Mouse (Mus musculus) bone marrow macrophage, adult 2 months (primary cell): ENCODE measurements around the gene Kat14. TPM values are rescaled to one million over a fixed set of nuclear protein-coding genes. Genes with fewer than 3 reads are reported as not detected.

Experiments
- H3K27ac ChIP-seq: 2 replicates; pipeline ENCODE4 v1.5.1; 2012; ENCODE audit warnings: low read depth, low read length; ENCODE audit not compliant: insufficient read depth
- H3K4me1 ChIP-seq: 2 replicates; pipeline ENCODE4 v1.6.1; 2012; ENCODE audit warnings: low read length; ENCODE audit not compliant: control insufficient read depth, insufficient read depth
- H3K4me3 ChIP-seq: 2 replicates; pipeline ENCODE4 v1.5.1; 2012; ENCODE audit warnings: mild to moderate bottlenecking, low read length, moderate library complexity; ENCODE audit not compliant: insufficient read depth
- CTCF ChIP-seq: IDR thresholded peaks from 2 replicates; pipeline ENCODE4 v1.5.1; 2012; ENCODE audit warnings: low read depth, mild to moderate bottlenecking, low read length, moderate library complexity
- POLR2A ChIP-seq: IDR thresholded peaks from 2 replicates; pipeline ENCODE4 v1.6.1; 2012; ENCODE audit warnings: mild to moderate bottlenecking, low read depth, low read length, borderline replicate concordance
- polyA plus RNA-seq: library from polyadenylated mRNA; stranded (reverse); fragments of >200 nt; gene quantifications from 2 replicates; pipeline ENCODE4 v1.2.4, GENCODE M21; 2012; ENCODE audit not compliant: missing spikeins, insufficient read depth, insufficient read length

Kat14 gene
- polyA plus RNA-seq, 1 experiment, result 23.7 TPM

GRCm38 (mm10) chr2:144337230-144337629 lies 31.6 kb upstream of the Kat14 start:
- Histone ChIP-seq H3K27ac (peak overlapping the region; percentile 95), H3K4me1 (peaks cover 11% of the 10 kb centered on the region), H3K4me3 (peak overlapping the region; percentile 83)
- TF ChIP-seq POLR2A (no peak), CTCF (no peak)

- Histone ChIP-seq H3K27ac (peak overlapping the region; percentile 95), H3K4me1 (peaks cover 11% of the 10 kb centered on the region), H3K4me3 (peak overlapping the region; percentile 83)
- TF ChIP-seq POLR2A, result no peak
- TF ChIP-seq CTCF, result no peak
Measured at GRCm38 (mm10) chr2:144337701-144338100, 31.1 kb upstream of the Kat14 start.

DNA sequence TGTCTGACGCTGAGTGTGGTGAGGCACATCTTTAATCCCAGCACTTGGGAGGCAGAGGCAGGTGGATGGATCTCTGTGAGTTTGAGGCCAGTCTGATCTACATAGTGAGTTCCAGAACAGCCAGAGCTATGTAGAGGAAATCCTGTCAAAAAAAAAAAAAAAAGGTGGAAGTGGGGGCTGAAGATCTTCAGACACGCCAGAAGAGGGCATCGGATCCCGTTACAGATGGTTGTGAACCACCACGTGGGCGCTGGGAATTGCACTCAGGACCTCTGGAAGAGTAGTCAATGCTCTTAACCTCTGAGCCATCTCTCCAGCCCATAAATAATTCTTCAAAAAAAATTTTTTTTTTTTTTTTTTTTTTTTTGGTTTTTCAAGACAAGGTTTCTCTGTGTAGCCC lies 30.6 kb upstream of the Kat14 start:
- peak overlapping the region; percentile 36 for H3K4me3 ChIP-seq
- H3K4me1 ChIP-seq, result peaks cover 11% of the 10 kb centered on the region
- peak overlapping the region; percentile 85 for H3K27ac ChIP-seq

DNA sequence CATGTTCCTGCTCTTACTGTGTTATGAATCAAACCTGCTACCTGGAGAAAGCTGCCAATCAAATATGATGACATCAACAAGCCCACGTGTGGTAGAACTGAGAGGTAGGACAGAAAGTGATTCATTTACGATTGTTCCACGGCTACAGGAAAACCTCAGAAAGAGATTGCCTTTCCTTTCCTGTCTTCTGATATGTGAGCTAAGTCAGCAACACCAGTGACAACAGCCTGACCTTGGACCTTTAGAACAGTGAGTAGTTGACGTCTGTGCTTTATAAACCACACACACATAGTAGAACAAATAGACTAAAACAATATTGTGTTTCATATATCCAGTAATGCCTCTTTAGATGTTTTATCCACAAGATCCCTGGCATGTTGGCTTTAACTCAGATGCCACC lies 25.6 kb upstream of the Kat14 start:
- Histone ChIP-seq H3K27ac (no peak overlapping the region), H3K4me1 (peaks cover 2% of the 10 kb centered on the region), H3K4me3 (no peak overlapping the region)
- no peak for TF ChIP-seq CTCF
- no peak for TF ChIP-seq POLR2A

- Histone ChIP-seq H3K27ac (no peak overlapping the region), H3K4me1 (no peaks in the 10 kb centered on the region), H3K4me3 (no peak overlapping the region)
- no peak for TF ChIP-seq CTCF
Measured at GRCm38 (mm10) chr2:144348525-144348924, 20.3 kb upstream of the Kat14 start.

GRCm38 (mm10) chr2:144352843-144353242 lies 15.9 kb upstream of the Kat14 start:
- Histone ChIP-seq H3K4me3 (no peak overlapping the region), H3K27ac (no peak overlapping the region), H3K4me1 (no peaks in the 10 kb centered on the region)
- TF ChIP-seq POLR2A, result no peak
- TF ChIP-seq CTCF, result no peak

DNA sequence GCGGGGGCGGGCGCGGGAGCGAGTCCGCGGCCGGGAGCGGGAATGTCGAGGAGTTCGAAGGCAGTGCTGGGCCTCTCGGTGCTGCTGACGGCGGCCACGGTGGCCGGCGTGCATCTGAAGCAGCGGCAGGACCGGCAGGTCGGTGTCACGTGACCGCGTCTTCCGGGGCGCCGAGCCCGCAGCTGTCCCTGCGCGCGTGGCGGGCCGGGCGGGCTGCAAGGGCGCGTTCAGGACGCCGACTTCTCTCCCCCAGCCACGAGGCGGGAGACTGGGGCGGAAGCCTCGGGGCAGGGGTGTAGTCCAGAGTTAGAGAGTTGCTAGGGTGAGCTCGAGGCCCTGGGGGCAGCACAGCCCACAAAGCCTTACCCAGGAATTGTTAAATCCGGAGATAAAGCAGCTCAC lies 238 bp downstream of the Kat14 start:
- Histone ChIP-seq H3K4me1 (peaks cover 13% of the 10 kb centered on the region), H3K27ac (peak overlapping the region; percentile 93), H3K4me3 (peak overlapping the region; percentile 86)
- TF ChIP-seq POLR2A, result no peak
- no peak for TF ChIP-seq CTCF

GRCm38 (mm10) chr2:144369511-144369910 lies 728 bp downstream of the Kat14 start:
- peak overlapping the region; percentile 86 for H3K4me3 ChIP-seq
- TF ChIP-seq POLR2A (no peak), CTCF (no peak)
- peaks cover 9% of the 10 kb centered on the region for H3K4me1 ChIP-seq
- H3K27ac ChIP-seq, result peak overlapping the region; percentile 93

DNA sequence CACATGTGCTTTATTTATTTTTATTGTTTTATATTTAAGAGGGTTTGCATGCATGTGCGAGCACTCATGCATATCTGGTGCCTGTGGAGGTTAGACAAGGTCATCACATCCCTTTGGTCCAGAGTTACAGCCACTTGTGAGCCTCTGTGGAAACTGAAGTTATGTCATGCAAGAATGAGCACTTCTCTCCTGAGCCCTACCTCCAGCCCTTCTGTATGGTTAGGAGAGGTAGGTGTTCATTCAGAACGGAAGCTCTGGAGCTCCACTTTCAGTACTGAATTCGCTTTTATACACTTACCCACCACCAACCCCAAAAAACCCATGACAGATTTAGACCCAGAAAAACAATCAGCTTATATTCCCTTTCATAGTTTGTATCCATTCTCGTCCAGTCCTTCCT lies 2.8 kb downstream of the Kat14 start:
- H3K4me1 ChIP-seq, result peaks cover 9% of the 10 kb centered on the region
- TF ChIP-seq CTCF, result no peak
- no peak for TF ChIP-seq POLR2A

GRCm38 (mm10) chr2:144373063-144373462 lies 4.3 kb downstream of the Kat14 start:
- Histone ChIP-seq H3K27ac (no peak overlapping the region), H3K4me3 (no peak overlapping the region), H3K4me1 (peaks cover 9% of the 10 kb centered on the region)
- TF ChIP-seq POLR2A, result no peak
- no peak for TF ChIP-seq CTCF

More for the DNA sequence above, 2.8 kb downstream of the Kat14 start:
- no peak overlapping the region for H3K27ac ChIP-seq
- no peak overlapping the region for H3K4me3 ChIP-seq

- Histone ChIP-seq H3K27ac (no peak overlapping the region), H3K4me3 (no peak overlapping the region), H3K4me1 (peaks cover 9% of the 10 kb centered on the region)
- no peak for TF ChIP-seq CTCF
- no peak for TF ChIP-seq POLR2A
Measured at GRCm38 (mm10) chr2:144375063-144375703, 6.4 kb downstream of the Kat14 start.
